Mouse (Mus musculus) cerebellum, adult (tissue): ENCODE measurements around the gene Unc45b.
"Not testable (repeated sequence)": the region's sequence is repeated elsewhere in the genome, so short reads cannot be mapped to it uniquely, and the experiment has no call there.

ENCODE experiments used
- ATAC-seq: cut with Nextera tagmentation; 2 replicates; pipeline ENCODE4 v1.9.2; 2017; ENCODE audit warnings: mild to moderate bottlenecking, moderate library complexity, mixed read lengths; ENCODE audit not compliant: insufficient number of reproducible peaks, low FRiP score, low TSS enrichment

The Unc45b gene

GRCm38 (mm10) chr11:82891936-82892335, 18.4 kb upstream of the Unc45b start, which contains the start of gene Fndc8:
Gene Fndc8, plus strand, starts transcription at chr11:82892124.
- no peak for ATAC-seq

GRCm38 (mm10) chr11:82897478-82897877, 12.9 kb upstream of the Unc45b start:
- ATAC-seq, result no peak

- no peak for ATAC-seq
Observed at GRCm38 (mm10) chr11:82899720-82900119, 10.6 kb upstream of the Unc45b start.

- no peak; the same call in 1 of the 2 replicates for ATAC-seq
Observed at GRCm38 (mm10) chr11:82901606-82902310, 8.6 kb upstream of the Unc45b start.

GRCm38 (mm10) chr11:82904952-82905351, 5.4 kb upstream of the Unc45b start:
- ATAC-seq, result no peak

GRCm38 (mm10) chr11:82905816-82906215, 4.5 kb upstream of the Unc45b start:
- ATAC-seq, result no peak

- ATAC-seq, result peak; percentile 81
Observed at GRCm38 (mm10) chr11:82907651-82908607, 2.4 kb upstream of the Unc45b start, which contains the start of gene Nle1. Gene Nle1, minus strand, starts transcription at chr11:82908411.

- no peak for ATAC-seq
Observed at GRCm38 (mm10) chr11:82908608-82908989, 1.8 kb upstream of the Unc45b start.

- no peak for ATAC-seq
Observed at GRCm38 (mm10) chr11:82910679-82911389, 484 bp downstream of the Unc45b start.

- peak; percentile 64; the same call in 1 of the 2 replicates for ATAC-seq
Observed at GRCm38 (mm10) chr11:82914711-82915352, 4.5 kb downstream of the Unc45b start.

- ATAC-seq, result no peak
Observed at GRCm38 (mm10) chr11:82920768-82921167, 10.4 kb downstream of the Unc45b start.

- no peak for ATAC-seq
Observed at GRCm38 (mm10) chr11:82921691-82922090, 11.3 kb downstream of the Unc45b start.

- ATAC-seq, result not testable (repeated sequence)
Observed at GRCm38 (mm10) chr11:82923910-82924309, 13.6 kb downstream of the Unc45b start.

GRCm38 (mm10) chr11:82928897-82929632, 18.7 kb downstream of the Unc45b start:
- no peak for ATAC-seq

GRCm38 (mm10) chr11:82929633-82929950, 19.2 kb downstream of the Unc45b start:
- ATAC-seq, result no peak

GRCm38 (mm10) chr11:82930391-82930955, 20.1 kb downstream of the Unc45b start:
- not testable (repeated sequence) for ATAC-seq

GRCm38 (mm10) chr11:82931161-82931560, 20.8 kb downstream of the Unc45b start:
- not testable (repeated sequence) for ATAC-seq

GRCm38 (mm10) chr11:82931671-82932450, 21.5 kb downstream of the Unc45b start:
- ATAC-seq, result not testable (repeated sequence)
